Mouse (Mus musculus): ENCODE data around the gene Eif2s2.

Eif2s2 gene

DNA sequence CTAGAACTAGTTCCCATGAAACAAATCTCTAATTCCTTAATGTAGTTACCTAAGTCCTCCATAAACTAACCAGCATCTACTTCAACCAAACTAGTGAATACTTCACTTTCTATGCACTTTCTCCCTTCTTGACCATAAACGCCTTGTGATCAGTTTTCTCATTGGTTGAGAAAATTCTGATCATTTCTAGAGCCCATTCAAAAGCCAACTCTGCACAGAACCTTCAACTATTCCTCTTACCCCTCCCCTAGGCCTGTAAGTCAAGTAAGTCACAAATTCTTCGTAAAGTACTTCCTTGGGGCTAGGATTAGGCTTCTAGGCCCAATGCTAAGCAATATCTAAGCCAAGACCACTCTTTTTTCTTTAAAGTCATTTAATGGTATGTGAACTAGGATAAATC lies 1.1 kb downstream of the Eif2s2 start:
- no peak for DNase-seq

- DNase-seq: no peak
Observed at GRCm38 (mm10) chr2:154876621-154877020, 16.1 kb downstream of the Eif2s2 start.

DNA sequence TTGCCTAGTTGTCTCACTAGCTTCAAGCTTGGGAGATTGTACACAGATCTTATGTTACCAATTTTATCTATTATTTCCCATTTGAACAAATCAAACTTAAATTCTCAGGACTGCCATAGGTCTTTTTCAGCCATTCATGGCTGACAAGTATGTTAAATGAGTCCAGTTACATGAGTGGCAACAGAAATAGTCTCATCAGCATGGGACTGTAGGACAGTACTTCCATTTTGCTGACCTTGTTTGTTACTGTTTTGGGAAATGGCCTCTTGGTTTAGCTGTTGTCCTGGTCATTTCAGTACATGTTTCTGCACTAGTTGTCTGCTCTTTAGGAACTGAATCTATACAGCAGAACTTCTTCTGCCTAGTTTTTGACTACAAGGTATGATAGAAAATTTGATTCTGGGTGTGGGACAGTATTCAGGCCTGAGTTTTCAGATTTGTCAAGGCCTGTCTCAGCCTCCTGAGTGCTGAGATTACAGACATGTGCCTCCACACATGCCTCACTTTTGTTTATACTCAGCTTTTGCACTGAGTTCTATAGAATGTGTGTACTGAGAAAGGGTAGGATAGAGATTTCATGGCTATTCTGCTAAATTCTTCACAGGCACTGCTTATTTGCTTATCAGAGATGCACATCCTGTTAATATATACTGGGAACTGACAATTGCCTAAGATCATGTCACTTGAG lies 22.6 kb downstream of the Eif2s2 start:
- no peak for DNase-seq

- DNase-seq: no peak
Observed at GRCm38 (mm10) chr2:154868106-154868505, 24.6 kb downstream of the Eif2s2 start.

- DNase-seq: no peak
Observed at GRCm38 (mm10) chr2:154865696-154866095, 27.0 kb downstream of the Eif2s2 start.

- no peak for DNase-seq
Observed at GRCm38 (mm10) chr2:154863672-154864071, 29.1 kb downstream of the Eif2s2 start.

DNA sequence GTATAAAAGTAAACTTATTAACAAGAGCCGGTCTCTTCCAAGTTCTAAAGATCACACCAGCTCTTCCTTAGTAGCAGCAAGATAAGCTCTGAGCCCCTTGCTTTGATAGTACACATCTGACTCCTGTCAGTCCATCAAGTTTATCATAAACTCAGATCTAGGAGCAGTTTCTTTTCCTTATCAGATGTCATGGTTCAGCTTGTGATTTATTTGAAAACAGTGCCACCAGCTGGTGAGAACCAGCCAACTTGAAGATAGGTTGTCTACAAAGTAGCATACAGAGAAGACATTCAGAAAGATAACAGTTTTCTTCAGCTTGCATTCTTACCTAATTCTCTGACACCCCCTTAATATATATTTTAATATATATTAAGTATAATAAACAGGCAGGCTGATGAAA lies 37.4 kb downstream of the Eif2s2 start:
- peak; percentile 62 to 84 for DNase-seq

- no peak for DNase-seq
Observed at GRCm38 (mm10) chr2:154848086-154848485, 44.6 kb downstream of the Eif2s2 start.

GRCm38 (mm10) chr2:154836537-154836936 lies 56.2 kb downstream of the Eif2s2 start:
- no peak for DNase-seq

DNA sequence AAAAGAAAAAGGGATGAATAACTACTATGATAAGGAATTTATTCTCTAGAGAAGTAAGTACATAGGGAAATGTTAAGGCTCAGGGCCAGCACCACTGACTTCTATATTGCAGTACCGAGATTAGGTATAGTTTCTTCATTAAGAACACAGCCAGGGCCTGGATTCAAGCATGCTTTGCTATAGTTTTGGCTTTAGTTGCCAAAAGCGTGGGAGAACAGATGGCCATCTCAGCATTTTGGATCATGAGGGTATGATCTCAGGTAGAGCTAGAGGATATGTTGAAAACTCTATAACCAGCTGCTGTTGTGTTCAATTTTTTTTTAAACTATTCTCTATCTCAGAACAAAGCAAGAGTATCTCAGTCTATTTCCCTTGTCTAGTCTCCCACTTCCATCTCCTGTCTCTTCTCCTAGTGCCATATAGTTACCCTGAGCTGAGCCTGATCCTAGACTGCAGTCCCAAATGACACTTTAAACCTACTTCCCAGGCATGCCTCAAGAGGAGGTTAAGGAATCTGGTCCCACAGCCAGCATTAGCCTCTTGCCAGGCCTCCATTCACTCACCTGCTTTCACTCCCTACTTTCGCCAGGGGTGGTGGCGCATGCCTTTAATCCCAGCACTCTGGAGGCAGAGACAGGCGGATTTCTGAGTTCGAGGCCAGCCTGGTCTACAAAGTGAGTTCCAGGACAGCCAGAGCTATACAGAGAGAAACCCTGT lies 58.4 kb downstream of the Eif2s2 start:
- DNase-seq: no peak

DNA sequence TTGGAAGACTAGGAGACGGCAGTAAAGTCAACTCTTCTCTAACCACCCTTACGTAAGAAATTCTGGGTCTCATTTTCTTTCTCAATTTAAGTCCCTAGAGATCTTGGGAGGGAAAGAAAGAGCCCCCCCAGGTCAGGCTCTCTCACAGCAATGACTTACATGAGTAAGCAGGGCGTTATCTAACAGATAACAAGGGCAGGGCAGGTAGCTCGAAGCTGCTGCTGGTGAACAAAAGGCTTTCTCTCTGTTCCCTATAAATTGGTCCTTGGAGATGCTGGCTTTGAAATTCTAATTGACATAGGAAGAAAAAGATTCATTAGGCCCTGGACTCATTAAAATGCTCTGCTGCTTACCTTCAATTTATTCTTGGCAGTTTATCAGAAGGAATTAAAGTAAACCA lies 60.3 kb downstream of the Eif2s2 start:
- no peak for DNase-seq

GRCm38 (mm10) chr2:154827521-154827920 lies 65.2 kb downstream of the Eif2s2 start:
- peak; percentile 33 to 39 for DNase-seq

DNA sequence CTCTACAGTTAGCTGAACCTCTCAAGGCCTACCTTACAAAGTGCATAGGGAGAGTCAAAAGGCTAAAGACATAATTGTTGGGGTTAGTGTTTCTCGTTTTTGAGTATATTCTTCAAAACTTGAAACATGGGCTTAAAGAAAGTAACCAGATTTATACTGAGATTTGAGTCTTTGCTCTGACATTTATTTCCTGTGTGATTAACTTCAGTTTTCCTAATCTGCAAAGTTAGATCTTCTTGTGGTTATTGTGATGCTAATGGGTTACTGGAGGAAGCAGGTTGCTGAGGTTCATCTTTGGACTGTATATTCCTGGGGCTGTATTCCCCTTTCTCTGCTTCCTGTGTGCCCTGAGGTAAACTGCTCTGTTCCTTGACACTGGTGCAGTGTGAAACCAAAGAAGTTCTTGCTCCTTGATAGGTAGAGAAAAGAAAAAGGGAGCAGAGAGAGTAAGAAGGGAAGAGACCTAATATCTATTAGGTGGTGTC lies 66.6 kb downstream of the Eif2s2 start:
- no peak for DNase-seq
